Mouse (Mus musculus) midbrain, embryonic 15.5 days (tissue): ENCODE results near the gene Ciapin1. TPM values are rescaled to one million over a fixed set of nuclear protein-coding genes. Genes with fewer than 3 reads are reported as not detected.

ENCODE experiments used
- ATAC-seq: fragments of 200-750 bp; cut with Nextera tagmentation; replicated peaks from 2 replicates; pipeline ENCODE4 v1.8.0; 2017; ENCODE audit warnings: moderate TSS enrichment
- H3K27ac ChIP-seq: fragments of 300-500 bp; sonication (generic); 2 replicates; pipeline ENCODE4 v1.5.1; 2015; ENCODE audit warnings: mild to moderate bottlenecking, inconsistent platforms
- H3K27me3 ChIP-seq: fragments of 300-500 bp; sonication (generic); replicated peaks from 2 replicates; pipeline ENCODE4 v1.6.1; 2015; ENCODE audit warnings: inconsistent platforms
- H3K36me3 ChIP-seq: fragments of 300-500 bp; sonication (generic); replicated peaks from 2 replicates; pipeline ENCODE4 v1.6.1; 2015; ENCODE audit warnings: inconsistent platforms
- H3K4me1 ChIP-seq: fragments of 300-500 bp; sonication (generic); 2 replicates; pipeline ENCODE4 v1.6.1; 2015; ENCODE audit warnings: inconsistent platforms
- H3K4me2 ChIP-seq: fragments of 300-500 bp; sonication (generic); 2 replicates; pipeline ENCODE4 v1.6.1; 2015; ENCODE audit warnings: inconsistent platforms, mild to moderate bottlenecking, moderate library complexity
- H3K4me3 ChIP-seq: fragments of 300-500 bp; sonication (generic); 2 replicates; pipeline ENCODE4 v1.5.1; 2015; ENCODE audit warnings: mild to moderate bottlenecking, inconsistent platforms
- H3K9ac ChIP-seq: fragments of 300-500 bp; sonication (generic); 2 replicates; pipeline ENCODE4 v1.6.1; 2015; ENCODE audit warnings: mild to moderate bottlenecking, inconsistent platforms
- H3K9me3 ChIP-seq: fragments of 300-500 bp; sonication (generic); 2 replicates; pipeline ENCODE4 v1.6.1; 2016; ENCODE audit warnings: inconsistent platforms
- WGBS: fragments of 180-500 bp; shearing (Covaris S2); methylation state at CpG from one replicate; pipeline ENCODE4 v1.1.7; 2015; ENCODE audit warnings: mixed read lengths; 5-methylcytosine and 5-hydroxymethylcytosine counted together
- polyA plus RNA-seq: library from polyadenylated mRNA; unstranded; fragments of >200 nt; fragmentation: Nextera tagmentation; extraction: Ambion mirVana; gene quantifications from 2 replicates; pipeline ENCODE4 v1.2.1, GENCODE M21; 2015

Gene Ciapin1
- polyA plus RNA-seq, 1 experiment from 2014 or later: 217 TPM

- H3K27me3 ChIP-seq: no peaks in the 10 kb centered on the region
- no peaks in the 10 kb centered on the region for H3K36me3 ChIP-seq
- ATAC-seq: no peak
- no peaks in the 10 kb centered on the region for H3K9me3 ChIP-seq
- H3K4me1 ChIP-seq: no peaks in the 10 kb centered on the region
- 68% methylated on average over 7 of the region's 7 CpGs for WGBS
- no peak overlapping the region for H3K4me2 ChIP-seq
- no peak overlapping the region for H3K4me3 ChIP-seq
- no peak overlapping the region for H3K9ac ChIP-seq
- no peak overlapping the region for H3K27ac ChIP-seq
These were observed 37.7 kb downstream of the Ciapin1 start for GRCm38 (mm10) chr8:94800278-94800968.

GRCm38 (mm10) chr8:94794782-94795181, 43.4 kb downstream of the Ciapin1 start:
- no peak overlapping the region for H3K4me2 ChIP-seq
- no peaks in the 10 kb centered on the region for H3K4me1 ChIP-seq
- no peak overlapping the region for H3K4me3 ChIP-seq
- 95% methylated on average over 2 of the region's 2 CpGs for WGBS
- no peaks in the 10 kb centered on the region for H3K9me3 ChIP-seq
- H3K27ac ChIP-seq: no peak overlapping the region
- no peaks in the 10 kb centered on the region for H3K27me3 ChIP-seq
- no peaks in the 10 kb centered on the region for H3K36me3 ChIP-seq
- ATAC-seq: no peak
- H3K9ac ChIP-seq: no peak overlapping the region

GRCm38 (mm10) chr8:94794368-94794767, 43.8 kb downstream of the Ciapin1 start:
- H3K4me3 ChIP-seq: no peak overlapping the region
- no peaks in the 10 kb centered on the region for H3K36me3 ChIP-seq
- 91% methylated on average over 4 of the region's 4 CpGs for WGBS
- no peak overlapping the region for H3K27ac ChIP-seq
- ATAC-seq: no peak
- H3K9me3 ChIP-seq: no peaks in the 10 kb centered on the region
- no peak overlapping the region for H3K4me2 ChIP-seq
- no peak overlapping the region for H3K9ac ChIP-seq
- H3K27me3 ChIP-seq: no peaks in the 10 kb centered on the region
- H3K4me1 ChIP-seq: no peaks in the 10 kb centered on the region

- Histone ChIP-seq H3K4me1 (no peaks in the 10 kb centered on the region), H3K27ac (no peak overlapping the region), H3K27me3 (no peaks in the 10 kb centered on the region), H3K9me3 (no peaks in the 10 kb centered on the region), H3K36me3 (no peaks in the 10 kb centered on the region), H3K4me2 (no peak overlapping the region), H3K9ac (no peak overlapping the region), H3K4me3 (no peak overlapping the region)
- 35% methylated on average over 10 of the region's 10 CpGs for WGBS
- no peak for ATAC-seq
These were observed 48.8 kb downstream of the Ciapin1 start for GRCm38 (mm10) chr8:94789256-94789955.

GRCm38 (mm10) chr8:94787524-94788501, 50.3 kb downstream of the Ciapin1 start:
- no peaks in the 10 kb centered on the region for H3K9me3 ChIP-seq
- no peaks in the 10 kb centered on the region for H3K4me1 ChIP-seq
- no peak overlapping the region for H3K9ac ChIP-seq
- no peaks in the 10 kb centered on the region for H3K36me3 ChIP-seq
- no peak overlapping the region for H3K4me2 ChIP-seq
- no peak overlapping the region for H3K27ac ChIP-seq
- H3K4me3 ChIP-seq: no peak overlapping the region
- 77% methylated on average over 15 of the region's 15 CpGs for WGBS
- no peaks in the 10 kb centered on the region for H3K27me3 ChIP-seq
- ATAC-seq: no peak

- 74% methylated on average over 6 of the region's 6 CpGs for WGBS
- no peak overlapping the region for H3K4me2 ChIP-seq
- no peaks in the 10 kb centered on the region for H3K27me3 ChIP-seq
- no peak for ATAC-seq
- no peaks in the 10 kb centered on the region for H3K36me3 ChIP-seq
- H3K9me3 ChIP-seq: no peaks in the 10 kb centered on the region
- peaks cover 5% of the 10 kb centered on the region for H3K4me1 ChIP-seq
- H3K9ac ChIP-seq: no peak overlapping the region
- H3K4me3 ChIP-seq: no peak overlapping the region
- H3K27ac ChIP-seq: no peak overlapping the region
These were observed 52.1 kb downstream of the Ciapin1 start for GRCm38 (mm10) chr8:94785995-94786595.

- Histone ChIP-seq H3K27me3 (no peaks in the 10 kb centered on the region), H3K4me1 (peaks cover 5% of the 10 kb centered on the region), H3K9me3 (no peaks in the 10 kb centered on the region), H3K36me3 (no peaks in the 10 kb centered on the region), H3K4me3 (no peak overlapping the region), H3K27ac (no peak overlapping the region), H3K9ac (no peak overlapping the region), H3K4me2 (no peak overlapping the region)
- ATAC-seq: no peak
- 69% methylated on average over 12 of the region's 12 CpGs for WGBS
These were observed 52.7 kb downstream of the Ciapin1 start for GRCm38 (mm10) chr8:94785247-94785985.

- WGBS: 88% methylated on average over 4 of the region's 4 CpGs
- no peak overlapping the region for H3K4me2 ChIP-seq
- H3K36me3 ChIP-seq: no peaks in the 10 kb centered on the region
- H3K4me3 ChIP-seq: no peak overlapping the region
- H3K9ac ChIP-seq: no peak overlapping the region
- H3K9me3 ChIP-seq: no peaks in the 10 kb centered on the region
- no peaks in the 10 kb centered on the region for H3K27me3 ChIP-seq
- peaks cover 6% of the 10 kb centered on the region for H3K4me1 ChIP-seq
- no peak overlapping the region for H3K27ac ChIP-seq
- ATAC-seq: no peak
These were observed 54.3 kb downstream of the Ciapin1 start for GRCm38 (mm10) chr8:94783890-94784289.

GRCm38 (mm10) chr8:94781838-94782235, 56.3 kb downstream of the Ciapin1 start:
- Histone ChIP-seq H3K4me3 (no peak overlapping the region), H3K36me3 (no peaks in the 10 kb centered on the region), H3K9me3 (no peaks in the 10 kb centered on the region), H3K27me3 (no peaks in the 10 kb centered on the region), H3K27ac (no peak overlapping the region), H3K9ac (no peak overlapping the region), H3K4me2 (no peak overlapping the region), H3K4me1 (peaks cover 18% of the 10 kb centered on the region)
- 13% methylated on average over 11 of the region's 11 CpGs for WGBS
- ATAC-seq: 0 out of 2 replicates have a peak, but pooled peaks have one; percentile 20

GRCm38 (mm10) chr8:94781155-94781837, 56.9 kb downstream of the Ciapin1 start:
- no peak overlapping the region for H3K27ac ChIP-seq
- H3K27me3 ChIP-seq: no peaks in the 10 kb centered on the region
- H3K4me1 ChIP-seq: peaks cover 18% of the 10 kb centered on the region
- H3K4me3 ChIP-seq: no peak overlapping the region
- no peaks in the 10 kb centered on the region for H3K36me3 ChIP-seq
- no peak overlapping the region for H3K4me2 ChIP-seq
- no peak overlapping the region for H3K9ac ChIP-seq
- ATAC-seq: no peak
- WGBS: 58% methylated on average over 7 of the region's 7 CpGs
- H3K9me3 ChIP-seq: no peaks in the 10 kb centered on the region
